Mouse (Mus musculus) c-Kit-negative CD71-positive TER-119-positive erythroid progenitor cells, embryonic 14.5 days (primary cell): Measurements from ENCODE around the gene Osbpl8.

ENCODE experiments used
- DNase-seq: peaks from one replicate; pipeline ENCODE4 v3.0.0-alpha.2; 2013; ENCODE audit warnings: low read depth, low spot score

Gene Osbpl8

DNA sequence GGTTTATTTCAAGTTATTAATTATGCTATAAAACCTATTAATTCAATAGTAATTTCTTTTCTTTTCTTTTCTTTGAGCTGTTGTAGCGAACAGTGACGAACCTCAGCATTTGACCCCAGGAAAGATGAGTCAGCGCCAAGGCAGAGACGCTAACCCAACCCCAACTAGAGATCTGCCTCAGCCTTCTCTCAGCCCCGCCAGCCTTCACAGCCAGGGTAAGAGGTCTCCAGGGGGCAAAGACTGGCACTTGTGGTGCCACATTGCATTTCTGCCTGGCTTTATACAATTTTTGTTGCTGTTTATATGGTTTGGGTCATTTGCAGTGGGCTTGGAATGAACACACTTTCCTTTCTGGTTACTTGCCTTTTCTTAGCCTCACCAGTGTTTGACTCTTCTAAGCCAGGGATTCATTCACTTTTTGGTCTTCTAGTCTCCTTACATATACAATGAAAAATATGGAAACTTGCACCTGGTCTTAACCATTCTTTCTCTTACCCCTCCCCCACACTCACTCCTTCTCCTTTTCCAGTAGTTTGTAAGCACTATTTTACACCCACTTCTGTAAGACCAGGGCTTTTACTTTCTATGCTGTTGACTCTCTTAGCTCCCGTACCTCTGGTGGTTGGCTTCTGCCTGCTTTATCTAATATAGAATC lies 69.1 kb downstream of the Osbpl8 start:
- no peak for DNase-seq

DNA sequence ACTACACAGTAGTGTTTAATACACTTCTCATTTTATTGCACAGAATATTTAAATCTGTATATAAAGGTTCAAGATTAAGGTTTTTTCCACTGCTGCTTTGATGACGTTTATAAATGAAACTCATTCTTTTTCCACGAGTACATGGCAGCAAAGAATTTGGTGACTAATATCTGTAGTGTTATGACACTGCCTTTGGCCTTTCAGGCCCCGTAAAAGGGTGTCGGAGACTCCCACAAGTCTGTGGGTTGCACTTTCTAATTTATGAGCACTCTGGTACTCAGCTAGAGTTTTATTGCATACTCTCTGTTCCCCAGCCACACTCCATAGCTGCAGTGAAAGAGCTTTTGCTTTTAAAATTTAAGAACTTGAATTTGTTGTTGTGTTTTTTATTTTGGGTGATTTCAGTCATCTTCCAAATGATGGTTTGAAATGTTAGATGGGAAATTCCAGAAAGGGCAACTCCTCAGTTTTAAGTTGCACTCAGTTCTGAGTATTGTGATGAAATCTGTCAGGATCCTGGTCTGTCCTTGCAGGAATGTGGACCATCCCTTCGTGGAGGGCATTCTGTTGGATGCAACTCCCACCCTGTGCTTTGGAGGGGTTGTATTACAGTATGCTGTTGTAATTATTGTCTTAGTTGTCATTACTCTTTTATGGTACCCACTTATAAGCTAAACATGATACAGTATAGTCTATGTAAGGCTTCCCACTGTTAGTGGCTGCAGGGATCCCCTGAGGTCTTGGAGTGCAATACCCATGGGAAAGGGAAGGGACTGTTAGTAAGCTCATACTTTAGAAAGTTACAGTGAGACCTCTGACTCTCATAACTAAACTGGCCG lies 70.1 kb downstream of the Osbpl8 start:
- DNase-seq: no peak

DNA sequence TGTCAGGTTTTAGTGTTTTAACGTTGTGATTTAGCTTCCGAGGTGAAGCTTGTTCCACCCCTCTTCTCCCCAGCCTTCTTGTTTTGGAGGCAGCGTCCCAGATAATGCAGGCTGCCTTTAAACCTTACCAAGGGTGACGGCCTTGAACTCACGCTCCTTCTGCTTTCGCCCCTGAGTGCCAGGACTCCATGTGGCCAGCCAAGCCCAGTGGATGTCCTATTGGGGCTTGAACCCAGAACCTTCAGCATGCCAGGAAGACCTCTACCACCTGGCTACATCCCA lies 70.7 kb downstream of the Osbpl8 start:
- no peak for DNase-seq

DNA sequence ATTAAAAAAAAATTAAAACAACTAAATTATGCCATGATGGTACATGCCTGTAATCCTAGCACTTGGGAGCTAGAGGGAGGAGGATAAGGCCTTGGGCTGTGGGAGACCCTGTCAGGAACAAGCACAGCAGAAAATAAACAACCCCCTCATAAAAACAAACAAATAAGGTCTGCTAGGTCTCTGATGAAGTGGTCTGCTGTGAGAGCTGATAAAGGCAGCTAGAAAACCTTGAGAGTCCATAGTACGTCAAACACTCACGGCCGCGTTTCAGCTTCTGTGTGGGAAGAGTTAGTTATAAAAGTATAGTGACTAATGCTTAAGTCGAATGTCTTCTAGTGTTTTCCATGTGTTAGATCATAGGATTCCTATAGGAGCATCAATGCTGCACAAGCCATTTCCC lies 72.9 kb downstream of the Osbpl8 start:
- no peak for DNase-seq

DNA sequence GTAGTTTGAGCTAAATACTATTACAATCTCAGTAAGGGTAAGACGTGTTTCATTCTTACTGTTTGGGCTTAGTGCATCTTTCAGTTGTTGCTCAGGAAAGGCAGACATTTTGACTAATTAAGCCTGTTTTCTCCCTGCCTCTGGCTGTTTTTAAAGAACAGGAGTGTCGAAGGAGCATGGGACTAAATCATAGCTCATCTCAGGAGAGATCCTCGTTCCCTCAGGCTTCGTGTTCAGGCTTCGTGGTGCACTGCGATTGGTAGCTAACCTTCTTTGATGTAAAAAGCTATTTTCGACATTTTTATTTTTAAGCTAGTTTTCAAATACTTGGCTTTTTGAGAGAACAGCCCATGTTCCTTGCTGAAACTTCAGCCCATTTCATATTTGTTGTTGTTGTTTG lies 78.1 kb downstream of the Osbpl8 start:
- no peak for DNase-seq

DNA sequence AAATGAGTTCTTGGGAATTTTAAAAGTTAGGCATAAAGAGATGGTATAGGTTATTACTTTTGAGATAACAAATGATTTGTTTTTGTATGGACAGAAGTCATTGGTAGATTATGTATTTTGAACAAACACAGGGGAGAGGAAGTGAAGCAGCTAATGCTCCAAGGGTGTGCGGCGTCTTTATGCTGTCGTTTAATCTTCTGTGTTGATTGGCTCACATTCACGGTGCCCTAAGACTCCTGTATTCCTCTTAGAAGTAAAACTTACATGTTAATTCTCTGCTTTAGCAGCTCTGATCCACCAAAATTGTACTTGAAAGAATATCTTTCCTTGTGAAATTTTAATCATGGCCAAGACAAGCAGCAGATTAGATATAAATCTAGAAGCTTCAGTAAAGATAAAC lies 83.1 kb downstream of the Osbpl8 start:
- no peak for DNase-seq

DNA sequence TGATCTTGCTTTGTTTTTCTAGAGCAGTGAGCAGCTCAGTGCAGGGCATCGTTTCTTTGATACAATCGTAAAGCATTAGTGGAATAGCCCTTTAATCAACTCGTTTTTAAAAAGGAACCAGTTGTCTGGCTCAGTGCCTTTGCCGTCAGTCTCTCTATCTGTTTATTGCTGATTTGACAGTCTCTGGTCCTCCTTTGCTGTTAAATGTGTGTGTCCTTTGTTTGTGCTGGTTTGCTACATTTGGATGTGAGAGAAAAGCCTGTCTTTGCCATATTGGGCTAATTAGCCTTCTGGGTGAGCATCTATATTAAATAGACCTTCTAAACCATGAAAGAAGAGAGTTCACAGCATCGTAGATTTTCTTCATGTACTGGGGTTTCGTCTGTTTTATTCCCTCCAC lies 83.6 kb downstream of the Osbpl8 start:
- DNase-seq: no peak

DNA sequence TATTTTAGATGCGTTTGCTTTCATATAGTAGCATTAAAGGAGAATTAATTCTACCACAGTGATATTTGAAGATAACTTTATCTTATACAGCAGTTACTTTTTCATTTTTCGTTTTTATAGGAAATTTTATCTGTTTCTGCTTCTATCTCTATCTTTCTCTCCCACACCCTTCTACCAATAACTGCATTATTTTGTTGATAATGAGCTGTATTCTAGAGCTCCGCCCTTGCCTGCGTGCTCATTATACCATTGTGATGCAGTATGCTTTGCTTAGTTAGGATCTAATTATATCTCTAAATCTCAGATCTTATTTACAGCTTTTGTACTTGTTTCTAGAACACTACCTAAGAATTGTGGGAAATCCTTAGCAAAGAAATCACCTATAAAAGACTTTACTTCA lies 85.6 kb downstream of the Osbpl8 start:
- no peak for DNase-seq

DNA sequence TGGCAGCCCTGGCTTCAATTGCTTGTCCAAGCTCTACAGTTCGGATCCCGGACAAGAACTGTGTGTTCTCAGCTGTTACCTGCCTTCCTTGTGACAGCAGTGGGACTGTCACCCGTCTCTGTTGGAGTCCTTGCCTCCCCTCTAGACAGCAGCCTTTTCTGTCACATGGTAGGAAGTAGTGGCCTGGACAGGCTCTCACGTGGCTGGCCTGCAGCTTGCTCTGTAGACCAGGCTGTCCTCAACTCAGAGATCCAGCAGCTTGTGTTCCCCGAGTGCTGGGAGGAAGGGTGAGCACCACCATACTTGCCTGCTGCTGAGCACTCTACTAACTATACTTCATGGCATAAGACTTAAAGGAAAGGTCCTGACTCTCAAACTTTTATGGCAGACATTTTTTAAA lies 87.1 kb downstream of the Osbpl8 start:
- DNase-seq: no peak

DNA sequence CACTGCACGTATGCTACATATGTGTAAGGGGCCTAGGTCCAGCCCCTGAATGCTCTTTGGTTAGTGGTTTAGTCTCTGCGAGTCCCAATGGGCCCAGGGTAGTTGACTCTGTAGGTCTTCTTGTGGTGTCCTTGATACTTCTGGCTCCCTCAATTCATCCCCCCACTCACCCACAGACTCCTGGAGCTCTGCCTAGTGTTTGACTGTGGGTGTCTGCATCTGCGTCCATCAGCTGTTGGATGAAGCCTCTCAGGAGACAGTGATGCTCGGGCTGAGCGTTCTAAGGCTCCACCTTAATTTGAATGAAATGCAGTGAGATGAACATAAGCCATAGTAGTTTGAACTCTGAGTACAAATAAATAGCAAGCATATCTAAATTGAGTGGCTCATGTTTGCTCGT lies 90.7 kb downstream of the Osbpl8 start:
- no peak for DNase-seq

DNA sequence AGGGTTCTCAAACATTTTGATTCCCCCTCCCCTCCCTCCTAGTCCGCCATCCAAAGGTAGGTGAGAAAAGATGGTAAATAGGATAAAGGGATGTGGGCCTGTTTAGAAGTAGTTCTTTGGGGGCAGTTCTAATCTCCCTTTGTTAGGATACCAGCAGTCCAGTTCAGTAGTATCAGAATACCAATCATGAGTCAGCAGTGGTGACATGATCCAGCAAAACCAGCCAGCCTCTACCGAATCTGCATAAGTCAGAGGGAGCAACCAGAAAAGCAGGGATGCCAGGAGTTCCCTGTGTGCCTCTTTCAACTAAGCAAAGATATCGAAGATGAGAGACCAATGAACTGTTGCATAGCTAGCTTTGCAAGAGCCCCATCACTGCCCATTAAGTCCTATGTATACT lies 91.6 kb downstream of the Osbpl8 start:
- peak; percentile 43 for DNase-seq

DNA sequence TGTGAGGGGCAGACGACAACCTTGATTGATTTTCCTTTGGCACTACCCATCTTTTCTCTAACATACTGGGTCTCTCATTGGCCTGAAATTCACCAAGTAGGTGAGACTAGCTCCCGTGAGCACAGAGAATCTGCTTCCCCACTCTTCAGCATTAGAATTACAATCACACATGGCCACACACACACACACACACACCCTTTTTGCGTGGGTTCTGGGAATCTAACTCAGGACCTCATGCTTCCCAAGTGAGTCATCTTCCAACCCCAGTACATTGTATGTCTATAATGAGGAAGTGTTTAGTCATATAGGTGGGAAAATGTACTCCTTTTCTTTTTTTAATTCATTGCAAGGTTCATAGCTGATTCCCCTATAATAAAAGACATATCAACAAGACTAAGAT lies 92.8 kb downstream of the Osbpl8 start:
- no peak for DNase-seq

DNA sequence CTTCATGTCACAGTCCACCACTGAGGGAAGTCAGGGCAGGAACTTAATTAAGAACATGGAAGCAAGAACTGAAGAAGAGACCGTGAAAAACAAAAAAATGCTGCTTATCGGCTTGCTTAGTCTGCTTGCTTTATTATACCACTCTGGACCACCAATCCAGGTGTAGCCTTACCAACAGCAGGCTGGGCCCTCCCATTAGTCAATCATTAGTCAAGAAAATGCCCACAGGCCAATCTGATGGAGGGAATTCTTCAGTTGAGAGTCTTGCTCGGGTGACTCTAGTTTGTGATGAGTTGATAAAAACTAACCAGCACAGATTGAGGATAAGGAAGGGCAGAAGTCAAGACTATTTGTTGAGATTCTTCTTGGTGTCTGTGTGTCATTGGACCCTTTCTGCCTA lies 93.7 kb downstream of the Osbpl8 start:
- DNase-seq: no peak

DNA sequence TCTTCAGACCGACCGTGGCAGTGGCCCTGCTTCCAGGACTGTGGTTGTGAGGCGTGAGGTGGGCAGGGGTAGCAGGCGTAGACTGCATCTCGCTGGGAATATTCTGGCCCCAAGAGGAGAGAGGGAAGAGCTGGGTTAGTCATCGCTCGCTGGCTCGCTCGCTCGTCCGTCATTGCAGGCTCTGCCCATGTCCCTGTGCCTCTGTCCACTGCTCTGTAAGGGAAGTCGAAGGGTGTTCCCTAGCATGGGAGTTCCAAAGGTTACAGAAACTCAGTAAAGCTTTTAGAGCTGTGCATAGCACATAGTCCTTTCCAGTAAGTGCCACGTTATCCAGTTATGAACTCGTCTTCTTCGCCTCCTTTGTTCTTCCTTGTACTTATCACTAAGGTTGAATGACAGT lies 107.1 kb downstream of the Osbpl8 start:
- DNase-seq: no peak

DNA sequence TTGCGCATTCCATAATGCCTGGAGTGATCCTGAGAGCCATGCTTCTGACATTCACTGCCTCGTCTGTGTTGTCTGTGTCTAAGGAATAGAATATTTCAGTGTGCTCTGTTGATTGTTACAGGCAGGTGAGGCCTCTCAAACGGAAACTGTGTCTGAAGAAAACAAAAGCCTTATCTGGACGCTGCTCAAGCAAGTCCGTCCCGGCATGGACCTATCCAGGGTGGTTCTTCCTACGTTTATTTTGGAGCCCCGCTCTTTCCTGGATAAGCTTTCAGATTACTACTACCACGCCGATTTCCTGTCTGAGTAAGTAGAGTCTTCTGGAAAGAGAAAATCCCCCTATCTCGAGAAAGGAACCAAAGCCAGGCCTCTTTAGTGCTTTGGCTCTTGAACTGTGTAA lies 108.4 kb downstream of the Osbpl8 start:
- DNase-seq: no peak

DNA sequence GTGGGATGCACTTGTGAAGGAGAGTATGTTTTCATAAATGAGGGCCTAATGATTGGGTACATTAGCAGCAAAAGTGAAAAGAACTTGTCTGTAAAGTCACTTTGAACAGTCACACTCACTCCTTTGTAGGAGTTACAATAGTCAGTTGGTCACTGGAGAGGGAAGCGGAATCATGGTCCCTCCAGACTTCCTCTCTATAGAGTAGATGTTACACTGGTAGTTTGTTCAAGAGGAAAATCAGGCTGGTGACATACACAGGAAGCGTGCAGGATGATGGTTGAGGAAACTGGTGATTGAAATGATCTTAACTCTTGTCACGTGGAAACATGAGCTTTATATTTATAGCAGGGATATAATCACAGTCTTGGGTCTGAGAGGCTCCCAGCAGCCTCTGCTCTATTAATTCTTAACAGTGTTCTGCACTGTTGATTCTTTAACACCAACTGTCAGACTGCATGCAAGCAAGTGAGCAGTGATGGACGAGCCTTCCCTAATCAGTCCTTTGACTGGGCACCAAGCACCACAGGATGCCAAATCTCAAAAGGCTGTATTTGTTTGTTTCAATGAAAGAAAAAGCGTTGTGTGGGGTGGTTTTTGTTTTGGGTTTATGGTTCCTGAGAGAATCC lies 109.0 kb downstream of the Osbpl8 start:
- DNase-seq: no peak

DNA sequence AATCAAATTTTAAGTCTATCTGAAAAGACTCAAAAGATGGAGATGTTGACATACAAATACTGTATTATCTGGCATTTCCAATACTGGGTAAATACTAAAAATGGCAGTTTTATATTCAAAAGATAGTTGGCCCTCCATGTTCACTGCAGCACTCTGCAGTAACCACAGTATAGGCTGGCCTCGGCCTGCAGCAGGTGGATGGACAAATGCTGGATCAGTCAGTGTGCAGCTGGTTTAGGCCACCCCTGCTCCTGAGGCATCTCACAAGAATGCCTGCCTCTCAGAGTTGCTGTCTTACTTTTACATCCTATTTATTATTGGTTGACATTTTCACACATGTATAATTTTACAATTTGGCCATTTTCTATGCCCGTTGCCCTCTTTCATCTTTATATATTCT lies 111.3 kb downstream of the Osbpl8 start:
- DNase-seq: no peak

DNA sequence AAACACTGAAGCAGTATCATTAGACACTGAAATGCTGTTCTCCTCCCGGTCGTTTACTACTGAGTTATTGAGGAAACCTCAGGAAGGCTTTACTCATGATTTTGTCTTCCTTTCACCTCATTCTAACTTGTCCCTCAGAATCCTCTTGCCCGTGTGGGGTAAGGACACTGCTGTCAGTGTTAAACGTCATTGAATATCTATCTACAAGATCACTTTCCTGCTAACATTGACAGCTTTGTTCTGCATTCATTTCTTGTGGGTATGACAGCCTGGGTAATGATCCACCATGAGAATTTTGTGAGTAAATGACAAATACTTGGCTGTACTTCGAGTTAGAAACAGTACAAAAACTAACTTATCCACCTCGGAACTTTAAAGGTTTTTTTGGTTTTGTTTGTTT lies 133.1 kb downstream of the Osbpl8 start:
- DNase-seq: no peak

DNA sequence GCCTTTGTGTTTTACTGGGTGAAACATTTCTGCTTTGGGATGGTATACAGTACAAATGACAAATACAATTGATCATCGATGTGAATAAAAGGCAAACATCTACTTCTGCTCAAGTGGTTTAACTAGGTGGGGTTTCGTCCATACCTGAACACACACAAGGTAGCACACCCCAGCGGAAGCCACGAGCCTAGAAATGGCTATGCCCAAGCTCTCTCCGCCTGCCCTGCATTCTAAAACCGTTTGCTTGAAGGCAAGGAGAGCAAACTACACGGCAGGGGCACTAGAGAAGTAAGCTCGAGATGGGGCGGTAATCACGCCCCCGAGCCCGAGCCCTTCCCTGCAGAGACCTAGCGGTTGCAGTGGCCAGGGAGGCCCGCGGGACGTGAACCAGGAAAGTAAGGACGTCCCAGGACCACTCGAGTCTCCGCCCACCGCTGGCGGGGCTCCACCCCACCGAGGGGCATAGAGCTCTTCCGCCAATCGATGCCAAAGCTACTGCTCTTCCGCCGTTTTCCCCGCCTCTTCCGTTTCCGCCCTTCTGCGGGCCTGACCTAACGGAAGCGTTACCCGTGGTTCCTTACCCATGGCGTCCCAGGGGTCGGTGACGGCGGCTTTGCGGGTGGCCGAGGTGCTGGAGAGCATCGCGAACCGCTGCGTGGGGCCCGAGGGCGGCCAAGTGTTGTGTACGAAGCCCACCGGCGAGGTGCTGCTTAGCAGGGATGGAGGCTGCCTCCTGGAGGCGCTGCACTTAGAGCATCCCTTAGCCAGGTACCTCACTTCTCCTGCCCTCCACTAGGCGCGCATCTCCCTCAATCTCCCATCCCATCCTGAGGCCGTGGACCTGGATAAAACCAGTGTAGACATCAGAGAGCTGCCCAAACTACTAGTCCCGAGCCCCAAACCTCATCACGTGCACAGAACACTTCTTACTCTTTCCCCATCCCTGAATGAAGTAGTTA lies 133.9 kb downstream of the Osbpl8 start, which contains the start of gene Bbs10:
Gene Bbs10 (plus strand): TSS at position 540 of the 959 bp plus-strand sequence.
- peak; percentile 80 for DNase-seq

DNA sequence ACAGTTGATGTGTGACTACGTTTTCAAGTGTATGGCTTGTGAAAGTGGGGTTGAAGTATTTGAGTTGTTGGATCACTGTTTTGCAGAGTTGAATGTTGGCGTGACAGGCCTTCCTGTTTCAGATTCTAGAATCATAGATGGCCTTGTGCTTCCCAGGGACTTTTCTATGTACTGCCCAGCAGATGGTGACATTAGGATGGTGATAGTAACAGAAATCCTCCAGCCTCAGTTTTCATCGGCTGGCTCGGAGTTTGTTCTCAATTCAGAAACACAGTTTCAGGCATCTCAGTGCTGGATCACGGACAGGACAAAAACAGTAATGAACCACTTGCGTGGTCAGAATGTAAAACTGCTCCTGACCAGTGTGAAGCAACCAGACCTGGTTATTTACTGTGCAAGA lies 135.0 kb downstream of the Osbpl8 start:
- no peak for DNase-seq

DNA sequence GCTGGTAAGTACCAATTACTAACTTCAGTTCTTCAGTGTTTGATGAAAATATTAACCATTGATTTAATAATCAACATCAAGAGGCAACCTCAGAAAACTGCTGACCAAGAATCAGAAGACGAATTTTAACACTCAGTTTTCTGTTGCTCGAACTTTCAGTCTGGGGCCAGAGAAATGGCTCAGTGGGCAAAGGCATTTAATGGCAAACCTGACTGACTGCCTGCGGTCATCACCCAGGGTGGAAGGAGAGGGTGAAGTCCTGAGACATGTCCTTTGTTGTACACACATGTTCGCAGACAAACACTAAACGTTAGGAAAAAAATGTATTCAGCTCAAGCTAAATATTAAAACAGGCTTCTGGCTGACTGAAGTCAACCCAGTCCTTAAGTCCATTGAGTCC lies 136.5 kb downstream of the Osbpl8 start:
- no peak for DNase-seq

DNA sequence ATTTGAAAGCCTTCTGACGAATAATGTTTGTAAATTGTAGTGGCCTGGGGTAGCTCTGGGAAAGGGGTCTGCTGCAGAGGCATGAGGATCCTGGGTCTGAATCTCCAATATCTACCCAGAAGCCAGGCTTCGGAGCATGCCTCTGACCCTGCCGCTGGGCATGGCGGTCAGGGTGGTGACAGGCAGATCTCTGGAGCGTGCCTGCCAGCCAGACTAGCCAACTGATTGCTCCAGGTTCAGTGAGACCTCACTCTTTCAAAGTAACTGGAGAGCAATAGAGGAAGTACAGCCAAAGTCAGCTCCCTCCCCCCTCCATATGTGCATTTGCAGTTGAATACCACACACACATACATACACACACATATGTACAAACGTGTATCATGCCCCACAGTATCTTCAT lies 137.9 kb downstream of the Osbpl8 start:
- DNase-seq: no peak
